Mouse (Mus musculus) cerebellum, adult (tissue): ENCODE data around the gene Tmem63b.

Experiments
- ATAC-seq: cut with Nextera tagmentation; 2 replicates; pipeline ENCODE4 v1.9.2; 2017; ENCODE audit warnings: mild to moderate bottlenecking, moderate library complexity, mixed read lengths; ENCODE audit not compliant: insufficient number of reproducible peaks, low FRiP score, low TSS enrichment

Tmem63b gene

DNA sequence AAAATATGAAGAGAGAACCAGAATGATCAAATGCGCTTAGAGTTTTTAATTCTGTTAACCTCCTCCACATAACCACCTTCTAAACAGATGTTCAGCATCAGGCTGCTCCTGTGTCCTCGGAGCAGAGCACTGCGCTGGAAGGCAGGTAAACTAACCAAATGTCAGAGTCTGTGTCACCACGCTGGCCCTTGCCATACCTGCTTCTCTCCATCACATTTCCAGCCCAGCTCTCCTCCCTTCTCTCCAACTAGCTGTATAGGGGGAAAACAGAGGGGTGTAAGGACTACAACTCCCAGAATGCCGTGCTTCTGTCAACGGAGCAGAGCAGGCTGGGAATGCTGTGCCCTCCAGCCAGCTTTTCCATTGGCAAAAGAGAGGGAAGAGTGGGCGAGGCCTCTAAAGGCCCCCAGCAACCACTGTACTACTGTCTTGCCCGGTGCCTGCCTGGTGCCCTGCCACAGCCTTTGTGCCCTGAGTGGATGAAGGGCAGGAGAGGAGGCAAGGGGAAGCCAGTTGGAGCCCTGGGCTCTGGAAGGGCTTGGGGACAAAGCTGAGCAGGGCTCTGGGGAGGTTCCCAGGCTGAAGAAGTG, 6.2 kb downstream of the Tmem63b start:
- ATAC-seq, result peak; percentile 72

DNA sequence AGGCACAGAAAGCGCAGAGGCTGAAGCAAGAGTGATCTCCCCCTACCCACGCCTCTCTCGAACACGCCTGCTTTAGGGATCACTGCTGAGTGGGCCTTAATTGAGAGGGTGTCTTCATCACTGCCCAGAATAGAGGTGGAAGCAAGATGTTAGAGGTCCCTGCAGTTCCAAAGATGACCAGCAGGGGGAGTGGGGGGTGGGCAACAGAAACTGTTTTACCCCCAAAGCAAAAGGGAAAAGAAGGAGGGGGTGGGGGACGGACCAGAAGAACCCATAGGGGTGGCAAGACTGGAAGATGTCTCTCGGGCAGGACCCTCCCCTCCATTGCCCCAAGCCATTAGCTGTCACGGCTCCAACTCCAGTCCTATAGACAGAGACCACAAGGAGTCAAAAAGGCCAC, 8.6 kb downstream of the Tmem63b start:
- 0 out of 2 replicates have a peak, but pooled peaks have one; percentile 33 for ATAC-seq

DNA sequence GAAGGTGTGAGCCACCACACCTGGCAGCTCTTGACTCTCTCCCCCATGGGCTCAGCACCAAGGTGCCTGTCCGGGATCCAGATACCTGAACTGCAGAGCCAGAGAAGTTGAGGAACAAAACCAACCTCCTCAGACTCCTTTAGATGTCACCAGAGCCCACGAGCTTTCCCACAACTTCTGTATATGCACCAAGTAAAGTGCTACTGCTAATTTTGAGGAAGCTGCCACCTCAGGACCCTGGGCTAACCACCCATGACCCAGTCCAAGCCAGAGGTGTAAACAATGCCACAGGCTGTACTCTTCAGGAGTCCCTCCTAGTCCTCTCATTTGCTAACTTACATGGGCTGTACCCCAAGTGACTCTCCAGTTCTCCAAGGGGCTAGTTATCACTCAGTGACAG, 14.1 kb downstream of the Tmem63b start:
- no peak for ATAC-seq

DNA sequence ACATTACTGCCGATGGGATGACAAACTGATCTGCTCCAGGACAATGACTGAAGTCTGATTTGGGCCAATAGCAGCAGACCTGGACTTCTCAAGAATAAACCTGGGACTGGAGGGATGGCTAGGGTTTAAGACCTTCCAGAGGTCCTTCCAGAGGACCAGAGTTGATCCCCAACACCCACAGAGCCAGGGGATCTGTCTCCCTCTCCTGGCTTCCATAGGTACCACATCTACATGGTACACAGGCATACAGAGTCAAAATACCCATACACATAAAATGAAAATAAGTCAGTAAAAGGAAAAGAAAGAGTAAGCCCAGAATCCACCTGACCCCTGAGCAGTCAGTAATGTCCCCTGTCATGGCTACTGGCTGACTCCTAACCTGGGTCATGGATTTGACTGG, 14.9 kb downstream of the Tmem63b start:
- no peak for ATAC-seq

DNA sequence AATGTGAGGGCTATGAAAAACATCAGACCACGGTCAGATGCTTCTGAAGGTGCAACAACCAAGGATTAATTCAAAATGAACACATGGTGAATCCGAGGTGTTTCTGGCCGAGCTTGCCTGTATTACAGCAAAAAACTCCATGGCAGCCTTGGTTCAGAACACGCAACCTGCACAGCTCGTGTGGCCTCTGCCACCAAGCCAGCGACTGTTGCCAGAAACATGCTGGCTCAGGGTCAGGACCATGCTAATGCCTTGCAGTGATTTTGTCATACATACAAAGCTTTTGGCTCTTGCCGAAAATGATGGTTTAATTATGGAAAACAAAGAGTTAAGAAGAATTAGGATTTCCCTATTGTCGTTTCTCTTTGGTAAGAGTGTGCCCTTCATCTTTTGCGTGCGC, 18.7 kb downstream of the Tmem63b start:
- ATAC-seq, result no peak

DNA sequence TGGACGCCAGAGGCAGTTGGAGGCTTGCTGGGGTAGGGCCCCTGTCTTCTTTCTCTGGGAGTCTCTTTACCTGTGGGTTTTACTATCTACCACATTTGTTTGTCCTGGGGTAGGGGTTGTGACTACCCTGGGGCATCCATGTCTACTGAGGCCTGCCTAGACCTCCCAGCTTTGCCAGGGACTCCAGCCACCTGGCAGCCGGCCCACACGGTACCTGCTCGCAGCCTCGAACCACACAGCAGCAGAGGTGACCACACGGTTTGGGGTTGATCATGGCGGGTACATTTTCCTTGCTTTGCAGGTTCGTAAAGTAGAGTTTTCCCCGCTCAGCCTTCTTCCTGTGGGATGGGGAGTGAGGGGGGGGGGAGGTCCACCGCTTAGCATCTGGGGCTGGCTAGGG, 19.2 kb downstream of the Tmem63b start:
- ATAC-seq, result no peak

DNA sequence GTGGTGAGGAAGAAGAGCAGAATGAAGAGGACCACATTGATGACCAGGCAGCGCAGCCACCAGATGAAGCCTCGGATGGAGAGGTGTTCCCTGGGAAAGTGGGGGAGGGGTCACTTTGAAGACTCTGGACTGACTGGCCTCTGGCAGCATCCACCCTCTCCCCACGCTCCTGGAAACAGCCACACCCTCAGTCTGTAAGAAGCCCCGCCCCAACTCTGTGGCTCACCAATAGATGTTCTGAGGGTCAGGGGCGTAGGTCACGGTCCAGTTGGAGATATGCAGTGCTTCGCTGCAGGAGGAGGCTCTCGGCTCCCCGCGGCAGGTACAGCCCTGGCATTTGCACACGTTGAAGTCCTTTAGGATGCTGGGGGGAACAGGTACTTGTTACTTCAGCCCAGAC, 20.6 kb downstream of the Tmem63b start:
- no peak for ATAC-seq

DNA sequence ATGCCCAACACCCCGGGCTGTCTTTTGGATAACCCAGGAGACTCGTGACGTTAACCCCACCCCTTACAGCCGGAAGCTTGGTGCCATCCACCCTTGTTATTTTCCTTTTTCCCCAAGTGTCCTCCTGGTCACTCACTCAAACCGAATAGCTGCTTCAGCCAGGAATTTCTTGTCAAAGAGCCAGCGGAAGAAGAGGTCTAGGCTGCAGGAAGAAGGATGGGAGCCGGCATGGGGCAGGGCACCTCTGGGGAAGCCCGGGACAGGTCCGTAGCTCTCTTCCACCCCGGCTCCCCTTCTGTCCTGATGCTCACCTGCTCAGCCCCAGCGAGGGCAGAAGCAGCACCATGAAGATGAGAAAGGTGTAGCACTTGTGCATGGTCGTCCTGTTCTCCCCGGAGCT, 22.1 kb downstream of the Tmem63b start:
- ATAC-seq, result no peak

DNA sequence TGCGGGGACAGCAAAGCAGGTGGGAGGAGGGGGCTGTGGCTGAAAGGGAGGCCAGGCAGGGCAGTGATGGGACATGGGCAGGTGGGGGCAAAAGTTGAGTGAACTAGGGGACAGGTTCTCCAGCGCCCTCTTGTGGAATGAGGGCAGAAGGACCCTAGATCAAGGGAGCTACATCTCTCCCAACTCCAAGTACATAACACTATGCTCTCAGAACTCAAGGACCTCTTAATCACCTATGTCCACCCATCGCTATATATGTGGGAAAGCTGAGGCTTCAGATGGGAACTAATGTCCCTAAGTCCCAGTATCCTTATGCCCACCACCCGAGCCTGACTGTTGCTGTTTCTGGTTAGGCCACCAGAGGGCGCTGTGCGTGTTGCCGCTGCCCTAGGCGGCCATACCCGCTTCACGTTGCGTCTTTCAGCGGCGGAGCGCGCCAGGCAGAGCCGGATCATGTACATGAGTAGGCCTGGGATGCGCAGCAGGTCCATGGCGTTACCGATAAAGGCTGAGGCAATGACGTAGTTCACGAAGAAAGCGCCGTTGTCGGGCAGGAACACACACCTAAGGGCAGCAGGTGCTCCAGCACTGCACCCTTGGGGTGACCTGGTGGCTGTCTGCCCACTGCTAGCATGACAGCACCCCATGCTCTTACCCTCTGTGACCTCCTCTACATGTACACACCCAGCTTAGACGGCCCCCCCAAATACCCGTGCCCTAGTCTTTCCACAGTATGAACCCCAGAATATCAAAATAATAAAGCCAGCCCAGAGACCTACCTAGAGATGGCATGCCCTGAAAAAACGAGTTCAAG, 23.4 kb downstream of the Tmem63b start:
- peak; percentile 55; the same call in 1 of the 2 replicates for ATAC-seq

DNA sequence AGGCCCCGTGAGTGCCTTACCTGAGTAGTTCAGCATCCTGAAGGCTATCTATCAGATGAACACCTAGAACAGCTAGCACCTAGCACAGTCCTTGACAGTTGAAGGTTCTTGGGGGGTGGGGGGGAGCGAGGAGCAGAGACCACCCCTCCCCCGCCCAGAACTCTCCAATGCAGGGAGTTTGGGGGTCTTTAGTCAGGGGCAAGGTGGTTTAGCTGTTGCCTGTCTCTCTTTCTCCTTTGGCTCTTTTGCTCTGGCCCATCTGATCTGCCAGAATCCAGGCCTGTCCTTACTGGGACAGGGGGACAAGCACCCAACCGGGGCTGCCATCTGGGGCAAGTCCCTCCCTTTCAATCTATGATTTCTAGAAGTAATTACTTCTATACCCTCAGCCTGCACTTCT, 27.5 kb downstream of the Tmem63b start, which contains the start of gene Capn11:
Gene Capn11 (minus strand): TSS at position 101 of the 400 bp plus-strand sequence.
- no peak for ATAC-seq

DNA sequence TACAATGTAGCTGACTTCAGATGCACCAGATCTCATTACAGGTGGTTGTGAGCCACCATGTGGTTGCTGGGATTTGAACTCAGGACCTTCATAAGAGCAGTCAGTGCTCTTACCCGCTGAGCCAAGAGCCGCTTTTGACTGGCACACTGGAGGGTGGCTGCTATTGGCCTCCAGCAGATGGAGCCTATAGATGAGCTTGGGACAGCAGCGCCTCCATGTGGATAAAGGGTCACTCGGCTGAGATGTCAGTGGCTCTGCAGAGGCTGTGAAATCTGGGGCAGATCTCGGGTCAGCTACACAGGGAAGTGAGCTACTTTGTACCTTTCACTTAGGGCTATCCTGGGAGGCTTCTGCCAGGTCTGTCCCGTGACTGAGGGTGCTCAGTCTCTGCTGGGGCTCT, 30.9 kb downstream of the Tmem63b start:
- ATAC-seq, result no peak

DNA sequence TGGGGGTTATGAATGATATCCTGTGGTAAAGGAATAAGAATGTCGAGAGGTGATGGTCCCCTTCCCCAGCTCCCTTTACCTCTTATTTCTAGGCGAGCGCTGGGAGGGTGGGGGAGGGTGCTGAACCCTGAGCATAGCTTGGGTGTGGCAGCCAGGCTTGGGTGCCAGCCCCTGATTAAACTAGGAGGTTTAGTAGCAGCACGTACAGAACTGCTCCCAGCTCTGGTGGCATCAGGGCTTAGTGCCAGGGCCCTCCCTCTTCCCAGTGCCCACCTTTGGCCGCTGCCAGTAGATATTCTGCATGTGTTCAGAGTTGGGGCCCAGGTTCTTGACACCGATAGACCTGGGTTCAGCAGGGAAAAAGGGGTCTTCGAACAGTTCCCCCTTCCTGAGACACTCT, 33.5 kb downstream of the Tmem63b start:
- ATAC-seq, result no peak

DNA sequence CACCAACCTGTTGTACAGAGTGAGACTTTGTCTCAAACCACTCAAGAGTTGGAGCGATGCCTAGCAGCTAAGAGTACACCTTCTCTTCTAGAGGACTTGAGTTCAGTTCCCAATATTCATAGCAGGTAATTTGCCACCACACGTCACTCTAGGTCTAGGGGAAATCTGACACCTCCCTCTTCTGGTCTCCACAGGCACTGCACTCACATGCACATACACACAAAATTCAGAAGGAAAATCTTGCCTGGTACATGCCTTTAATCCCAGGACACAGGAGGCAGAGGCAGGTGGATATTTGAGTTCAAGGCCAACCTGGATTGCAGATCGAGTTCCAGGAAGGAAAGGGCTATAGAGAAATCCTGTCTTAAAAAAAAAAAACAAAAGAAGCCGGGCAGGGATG, 42.5 kb downstream of the Tmem63b start:
- no peak for ATAC-seq

DNA sequence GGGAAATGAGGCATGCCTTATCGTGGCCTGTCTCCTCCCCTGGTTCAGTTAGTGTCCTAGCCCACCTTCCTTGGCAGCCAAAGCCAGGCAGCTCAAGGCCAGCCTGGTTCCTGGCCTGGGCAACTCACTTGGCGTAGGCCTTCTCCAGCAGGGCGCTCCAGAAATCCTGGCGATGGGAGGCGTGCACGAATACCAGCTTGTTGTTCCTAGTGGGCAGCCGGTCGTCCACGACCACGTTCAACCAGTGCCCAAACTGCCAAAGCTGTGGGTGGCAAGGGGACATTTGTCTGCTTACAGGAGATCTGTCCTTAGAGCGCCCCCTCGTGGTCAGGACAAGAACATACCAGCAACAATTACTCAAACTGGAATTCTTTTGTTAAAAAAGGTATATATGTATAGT, 44.0 kb downstream of the Tmem63b start:
- ATAC-seq, result no peak; the same call in 1 of the 2 replicates

DNA sequence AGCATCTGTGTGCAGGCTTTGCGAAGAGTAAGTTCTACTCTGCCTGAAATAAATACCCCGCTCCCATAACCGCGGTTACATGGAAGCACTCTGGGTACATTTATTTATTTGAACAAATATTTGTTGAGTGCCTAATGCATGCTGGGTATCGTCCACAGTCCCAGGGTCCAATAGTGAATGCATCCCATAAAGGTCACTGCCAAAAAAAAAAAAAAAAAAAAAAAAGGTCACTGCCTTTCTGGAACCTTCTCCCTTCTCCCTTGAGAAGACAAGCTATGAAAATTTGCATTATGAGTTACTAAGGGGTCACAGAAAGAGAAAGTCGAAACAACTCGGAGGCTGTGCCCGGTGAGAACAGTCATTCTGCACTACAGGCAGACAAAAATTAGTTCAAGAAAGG, 44.7 kb downstream of the Tmem63b start:
- ATAC-seq, result no peak

DNA sequence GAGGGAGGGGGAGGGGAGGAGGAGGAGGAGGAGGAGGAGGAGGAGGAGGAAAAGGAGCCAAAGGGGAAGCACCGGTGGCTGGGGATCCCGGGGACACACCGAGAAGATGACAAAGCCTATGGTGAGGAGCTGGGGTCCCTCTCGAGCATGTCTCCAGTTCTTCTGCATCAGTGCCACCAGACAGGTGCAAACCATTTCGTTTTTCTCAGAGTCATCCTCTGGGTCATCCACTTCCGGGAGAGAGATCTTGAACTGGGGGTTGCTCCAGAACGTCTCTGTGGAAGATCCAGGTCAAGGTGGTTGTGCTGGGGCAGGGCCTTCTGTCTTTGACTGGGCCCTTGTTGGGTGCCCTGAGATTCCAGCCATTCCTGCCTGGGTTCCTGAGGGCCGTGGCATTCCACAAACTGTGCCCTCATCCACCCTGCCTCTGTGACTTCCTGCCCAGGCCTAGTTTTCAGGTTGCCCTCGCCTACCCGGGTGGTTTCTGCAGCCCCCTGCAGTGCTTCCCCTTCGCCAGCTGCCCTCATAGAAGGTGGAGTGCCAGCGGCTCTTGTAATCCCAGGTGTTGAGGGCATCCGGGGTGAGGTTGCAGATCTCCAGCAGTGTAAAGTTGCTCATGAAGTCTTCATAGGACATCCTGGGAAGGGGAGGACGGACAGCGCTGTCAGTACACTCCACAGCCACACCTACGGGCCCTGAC, 48.0 kb downstream of the Tmem63b start:
- ATAC-seq, result no peak

DNA sequence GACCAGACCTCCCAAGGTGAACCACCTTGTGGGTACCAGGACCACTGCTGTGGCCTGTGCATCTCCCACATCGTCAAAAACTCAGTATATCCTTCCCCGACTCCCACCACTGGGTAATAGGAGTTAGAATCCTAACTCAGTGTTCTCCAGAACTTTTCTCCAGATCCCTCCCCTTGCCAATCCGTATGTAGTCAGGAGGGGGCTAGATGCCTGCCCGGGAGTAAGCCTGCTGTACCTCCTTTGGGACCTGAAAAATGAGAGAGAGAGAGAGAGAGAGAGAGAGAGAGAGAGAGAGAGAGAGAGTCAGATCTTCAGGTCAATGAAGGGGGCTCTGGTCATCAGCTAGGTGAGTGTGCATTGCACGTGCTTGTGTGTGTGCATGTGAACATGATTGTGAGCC, 52.7 kb downstream of the Tmem63b start:
- no peak for ATAC-seq

DNA sequence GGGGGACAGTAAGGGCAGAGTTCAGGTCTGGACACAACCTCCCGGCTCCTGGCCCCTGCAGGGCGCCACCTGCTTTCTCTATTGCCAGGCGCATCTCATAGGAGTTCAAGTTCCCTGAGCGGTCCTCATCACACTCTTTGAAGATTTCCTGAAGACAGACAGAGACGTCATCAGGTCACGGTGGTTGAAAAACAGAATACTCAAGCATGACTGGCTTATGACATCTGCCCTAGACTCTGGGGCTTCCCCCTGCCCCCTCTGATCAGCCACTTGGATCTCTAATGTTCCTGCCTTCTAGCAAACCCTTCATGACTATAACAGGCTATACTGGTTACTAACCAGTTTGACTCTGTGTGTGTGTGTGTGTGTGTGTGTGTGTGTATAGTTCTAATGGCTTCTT, 54.8 kb downstream of the Tmem63b start:
- ATAC-seq, result no peak

DNA sequence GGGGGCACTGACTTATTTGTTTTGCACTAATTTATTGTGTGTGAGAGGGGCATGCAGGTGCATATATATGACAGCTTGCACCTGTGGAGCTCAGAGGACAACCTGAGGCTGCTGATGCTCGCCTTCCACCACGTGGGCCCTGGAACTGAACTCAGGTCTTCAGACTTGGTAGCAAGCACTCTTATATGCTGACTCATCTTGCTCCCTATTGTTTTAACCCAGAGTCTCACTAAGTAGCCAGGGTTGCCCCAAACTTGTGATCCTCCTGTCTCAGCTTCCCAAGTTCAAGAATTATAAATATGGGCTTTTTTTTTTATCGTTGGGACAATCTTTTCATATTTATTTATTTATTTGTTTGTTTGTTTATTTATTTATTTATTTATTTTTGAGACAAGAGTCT, 55.7 kb downstream of the Tmem63b start:
- no peak for ATAC-seq

DNA sequence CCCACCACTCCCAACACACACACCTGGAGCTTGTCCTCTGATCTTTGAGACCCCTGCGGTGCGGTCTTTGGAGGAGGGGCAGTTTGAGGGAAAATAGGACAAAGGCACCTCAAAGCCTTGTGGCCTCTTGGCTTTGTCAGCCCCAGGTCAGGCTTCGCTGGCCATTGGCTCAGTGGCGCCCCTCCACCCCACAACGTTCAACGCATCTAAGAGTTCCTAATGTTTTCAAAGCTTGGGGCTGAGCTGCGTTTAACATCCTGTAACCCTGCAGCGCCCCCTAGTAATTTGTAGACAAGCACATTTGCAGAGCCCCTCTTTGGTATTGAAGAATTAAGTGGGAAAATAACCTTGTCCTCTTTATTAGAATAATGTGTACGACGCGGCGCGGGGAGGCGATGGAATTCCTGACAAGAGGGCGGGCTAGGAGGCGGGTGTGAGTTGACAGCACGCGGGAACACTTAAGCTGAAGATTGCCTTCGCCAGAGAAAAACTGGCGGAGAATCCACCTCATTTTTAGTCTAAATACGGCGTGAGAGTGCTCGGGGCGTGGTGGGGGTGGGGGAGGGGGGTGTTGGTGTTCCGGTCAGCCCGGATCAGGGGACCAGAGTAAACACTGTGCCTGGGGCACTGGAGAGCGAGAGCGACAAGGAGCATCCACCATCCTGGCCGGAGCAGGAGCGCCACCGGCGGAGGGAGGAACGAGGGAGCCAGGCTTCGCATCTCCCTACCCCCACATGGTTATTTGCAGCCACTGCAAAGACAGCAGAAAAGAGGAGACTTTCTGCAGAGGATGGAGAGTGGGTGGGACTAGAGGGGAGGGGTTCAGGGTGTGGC, 56.6 kb downstream of the Tmem63b start:
- ATAC-seq, result peak; percentile 80
